Mouse (Mus musculus): ENCODE data around the gene Gm47996.
"Not testable (repeated sequence)": the region's sequence is repeated elsewhere in the genome, so short reads cannot be mapped to it uniquely, and the experiment has no call there.

- TF ChIP-seq POLR2A (IDR thresholded peaks at IDR 0.05; ENCODE audit: low read depth, low read length); CTCF (IDR thresholded peaks at IDR 0.05; ENCODE audit: extremely low read depth, insufficient read length, insufficient replicate concordance, low read depth, low read length): not testable (repeated sequence)
Observed at GRCm38 (mm10) chr1:151192075-151192474, 17.9 kb upstream of the Gm47996 start, which contains the start of gene Gm8947.
